Mouse (Mus musculus): ENCODE data around the gene Dync1h1. TPM values are rescaled to one million over a fixed set of nuclear protein-coding genes. Genes with fewer than 3 reads are reported as not detected.
"Not testable (repeated sequence)": the region's sequence is repeated elsewhere in the genome, so short reads cannot be mapped to it uniquely, and the experiment has no call there.

Gene Dync1h1
- total and polyA plus RNA-seq, 3 experiments, result 113 to 269 (median 176) TPM

DNA sequence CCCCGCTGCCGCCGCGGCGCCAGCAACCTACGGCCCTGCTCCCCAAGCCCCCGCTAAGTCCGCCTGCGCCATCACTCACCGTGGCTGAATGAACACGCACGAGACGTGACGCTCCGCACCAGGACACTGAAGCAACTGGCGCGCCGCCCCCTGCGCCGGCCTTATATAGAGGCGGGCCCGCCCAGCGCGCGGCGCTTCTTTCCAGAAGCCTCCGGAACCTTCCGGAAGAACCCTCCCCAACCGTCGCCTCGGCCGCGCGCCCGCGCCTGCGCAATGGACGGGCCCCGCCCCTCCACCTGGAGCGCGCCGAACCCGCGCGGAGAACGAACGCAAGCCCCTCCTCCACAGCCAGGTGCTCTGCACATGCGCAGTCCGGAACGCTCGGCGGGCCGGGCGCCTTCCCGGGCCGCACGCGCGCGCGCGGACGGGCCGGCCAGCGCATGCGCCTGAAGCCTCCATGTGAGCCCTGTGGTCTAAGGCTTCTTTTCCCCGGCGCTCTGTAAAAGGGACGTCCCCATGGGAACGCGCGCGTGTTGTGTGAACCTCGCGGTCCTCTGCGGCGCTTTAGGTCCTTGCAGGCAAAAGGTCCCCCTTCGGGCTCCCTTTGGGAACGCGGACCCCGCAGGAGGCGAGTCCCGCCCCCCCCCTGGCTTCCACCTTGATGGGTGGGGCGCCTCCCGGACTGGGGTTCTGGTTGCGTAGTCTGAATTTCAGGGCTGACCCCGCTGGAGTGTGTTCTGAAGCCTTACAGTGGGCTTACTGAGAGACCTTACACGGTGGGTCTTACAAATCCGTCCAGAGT is 95.1 kb downstream of the Dync1h1 start:
- DNase-seq, result peak; percentile 98

DNA sequence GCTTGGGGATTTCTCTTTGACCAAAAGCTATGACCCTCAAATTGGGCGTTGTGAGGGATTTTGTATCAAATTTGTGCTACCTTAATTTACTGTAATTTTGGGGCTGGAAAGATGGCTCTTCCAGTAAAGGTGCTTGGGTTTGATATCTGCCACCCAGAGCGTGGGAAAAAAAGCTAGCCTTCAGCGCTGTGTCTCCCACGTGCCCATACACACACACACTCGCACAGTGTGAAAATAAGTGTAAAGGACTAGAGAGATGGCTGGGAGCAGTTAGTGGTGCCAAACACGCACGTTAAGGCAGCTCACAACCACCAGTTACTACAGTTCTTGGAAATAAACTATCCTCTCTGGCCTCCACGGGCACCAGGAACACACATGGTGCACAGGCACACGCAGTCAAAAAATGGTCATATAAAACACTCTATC is 95.7 kb downstream of the Dync1h1 start:
- no peak for DNase-seq

DNA sequence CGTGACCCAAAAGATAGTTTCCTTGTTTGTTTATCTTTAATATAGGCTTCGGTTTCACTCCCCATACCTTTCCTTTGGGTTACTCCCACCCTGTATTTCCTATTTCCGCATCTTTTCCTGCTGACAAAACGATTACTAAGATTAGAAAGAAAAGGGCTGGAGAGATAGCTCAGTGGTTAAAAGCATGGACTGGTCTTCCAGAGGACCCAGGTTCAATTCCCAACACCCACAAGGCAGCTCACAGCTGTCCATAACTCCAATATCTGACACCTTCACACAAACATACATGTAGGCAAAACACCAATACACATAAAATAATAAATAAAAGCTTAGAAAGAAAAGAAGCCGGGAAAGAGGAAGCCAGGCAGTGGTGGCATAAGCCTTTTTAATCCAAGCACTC is 96.2 kb downstream of the Dync1h1 start:
- DNase-seq, result no peak

DNA sequence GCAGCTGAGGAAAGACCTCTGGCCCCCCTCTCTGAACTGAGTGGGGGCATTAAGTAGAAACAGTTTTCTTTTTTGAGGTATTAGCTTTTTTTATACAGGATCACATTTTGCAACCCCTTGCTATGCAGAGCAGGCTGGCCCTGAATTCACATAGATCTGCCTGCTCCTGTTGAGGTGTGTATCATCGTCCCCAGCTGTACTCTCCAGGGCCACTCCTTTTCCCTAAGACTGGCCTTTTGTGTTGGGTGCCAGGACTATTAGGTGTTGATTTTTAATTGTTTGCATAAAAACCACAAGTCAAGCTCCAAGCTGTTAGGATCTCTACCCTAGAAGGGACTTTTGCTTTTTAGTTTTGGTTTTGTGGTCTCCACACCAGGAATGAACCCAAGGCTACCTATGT is 96.8 kb downstream of the Dync1h1 start:
- no peak for DNase-seq

DNA sequence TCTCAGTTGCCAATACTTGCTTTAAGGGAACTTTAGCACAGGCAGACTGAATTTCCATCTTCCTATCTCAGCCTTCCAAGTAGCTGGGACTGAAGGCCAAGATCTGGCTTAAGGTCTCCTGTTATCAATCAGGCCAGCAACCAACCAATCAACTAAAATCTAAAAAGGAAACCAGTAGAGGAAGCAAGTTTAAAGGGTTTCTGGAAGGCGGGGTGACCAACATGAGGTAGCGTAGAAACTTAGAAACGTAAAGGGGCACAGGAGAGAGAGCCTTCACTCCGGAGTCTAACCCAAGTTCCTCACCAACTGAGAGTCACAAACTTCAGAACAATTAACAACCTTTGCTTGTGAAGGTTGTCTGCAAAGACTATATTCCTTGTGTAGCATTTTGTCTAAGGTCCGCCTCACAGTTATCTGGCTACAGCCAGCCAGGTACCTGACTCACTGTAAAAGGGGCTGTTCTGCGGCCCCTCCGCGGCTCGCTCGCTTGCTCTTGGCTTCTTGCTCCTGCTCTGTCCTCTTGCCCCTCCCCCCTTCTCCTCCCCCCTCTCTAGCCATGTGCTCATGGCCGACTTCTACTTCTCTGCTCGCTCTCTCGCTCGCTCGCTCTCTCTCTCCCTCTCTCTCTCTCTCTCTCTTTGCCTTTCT is 97.4 kb downstream of the Dync1h1 start:
- DNase-seq, result no peak

DNA sequence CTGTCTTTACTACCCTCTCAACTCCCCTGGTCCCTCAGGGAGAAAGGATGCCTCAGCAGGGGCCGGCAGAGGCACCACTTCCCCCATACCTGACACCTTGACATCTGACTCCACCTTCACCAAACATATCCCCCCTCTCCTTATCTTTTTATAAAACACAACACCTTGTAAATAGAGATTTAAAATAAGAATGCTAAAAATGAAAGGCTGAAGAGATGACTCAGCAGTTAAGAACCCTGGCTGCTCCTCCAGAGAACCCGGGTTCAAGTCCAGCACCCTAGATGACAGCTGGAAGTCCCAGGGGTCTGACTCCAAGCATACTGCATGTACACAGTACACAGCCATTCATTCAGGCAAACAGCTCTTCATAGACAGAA is 97.9 kb downstream of the Dync1h1 start:
- DNase-seq, result no peak

DNA sequence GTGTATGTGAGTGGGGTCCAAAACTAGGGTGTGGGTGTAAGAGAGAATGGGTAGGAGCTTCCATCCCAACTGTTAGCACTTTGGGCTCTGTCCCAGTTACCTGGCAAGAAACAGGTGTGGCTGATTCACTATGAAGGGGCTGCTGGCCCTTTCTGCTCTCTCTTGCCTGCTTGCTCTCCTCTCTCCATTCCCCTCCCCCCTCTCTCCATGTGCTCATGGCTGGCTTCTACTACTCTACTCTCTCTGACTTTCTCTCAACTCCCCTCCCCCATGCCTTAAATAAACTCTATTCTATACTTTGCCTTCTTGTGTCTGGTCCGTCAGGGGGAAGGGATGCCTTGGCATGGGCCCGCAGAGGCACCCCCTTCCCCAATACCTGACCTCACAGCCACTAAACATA is 99.5 kb downstream of the Dync1h1 start:
- no peak for DNase-seq

DNA sequence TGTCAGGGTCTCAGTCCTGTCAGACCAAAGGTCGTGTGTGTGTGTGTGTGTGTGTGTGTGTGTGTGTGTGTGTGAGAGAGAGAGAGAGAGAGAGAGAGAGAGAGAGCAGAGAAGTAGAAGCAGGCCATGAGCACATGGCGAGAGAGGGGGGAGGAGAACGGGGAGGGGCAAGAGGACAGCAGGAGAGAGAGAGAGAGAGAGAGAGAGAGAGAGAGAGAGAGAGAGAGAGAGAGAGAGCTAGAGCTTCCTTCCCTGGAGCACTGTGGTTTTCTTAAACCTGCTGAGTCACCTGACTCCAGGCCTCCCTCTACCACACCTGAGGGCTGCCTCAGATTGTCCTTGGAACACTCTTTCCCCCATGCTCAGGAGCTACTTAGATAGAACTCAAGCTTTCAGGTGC is 100.1 kb downstream of the Dync1h1 start:
- not testable (repeated sequence) for DNase-seq

DNA sequence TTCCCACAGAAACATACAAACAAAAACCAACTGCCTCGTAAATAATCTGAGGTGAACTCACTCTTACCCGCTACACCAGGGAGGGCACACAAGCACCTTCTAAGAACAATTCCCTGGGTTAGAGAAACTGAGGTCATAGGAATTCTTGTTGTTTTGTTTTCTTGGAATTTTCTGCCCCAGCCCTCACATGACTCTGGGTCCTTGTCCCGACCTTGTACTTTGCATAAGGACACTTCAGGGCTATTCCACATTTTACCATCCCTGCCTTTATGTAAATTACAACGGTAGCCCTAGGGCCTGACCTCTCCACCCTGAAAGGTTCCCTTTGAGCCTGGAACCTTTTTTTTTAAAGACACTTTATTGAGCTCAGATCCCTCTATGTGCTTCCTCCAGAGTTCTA is 101.3 kb downstream of the Dync1h1 start, which contains the start of gene Hsp90aa1:
Gene Hsp90aa1, minus strand, starts transcription at position 173 of the 400 bp plus-strand sequence.
- no peak for DNase-seq

DNA sequence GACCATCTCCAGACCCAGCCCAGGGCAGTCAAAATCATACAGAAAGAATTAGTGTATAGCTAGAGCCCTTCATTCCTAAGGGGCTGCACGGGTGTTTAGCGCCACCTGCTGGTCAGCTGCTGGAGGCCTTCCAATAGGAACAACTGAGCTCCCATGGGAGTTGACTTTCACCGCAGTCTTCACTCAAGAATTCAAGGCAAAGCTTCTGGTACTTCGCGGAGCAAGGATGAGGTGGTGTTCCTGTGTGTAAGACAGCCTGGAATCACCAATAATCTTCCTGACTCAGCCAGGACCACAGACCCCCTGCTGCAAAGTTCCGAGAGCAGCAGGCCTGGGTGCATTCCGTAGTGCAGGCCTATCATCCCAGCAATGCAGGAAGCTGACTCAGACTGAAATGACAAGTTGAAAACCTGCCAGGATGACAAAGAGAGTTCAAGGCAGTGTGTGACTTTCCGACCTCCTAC is 101.8 kb downstream of the Dync1h1 start:
- DNase-seq, result peak; percentile 93

DNA sequence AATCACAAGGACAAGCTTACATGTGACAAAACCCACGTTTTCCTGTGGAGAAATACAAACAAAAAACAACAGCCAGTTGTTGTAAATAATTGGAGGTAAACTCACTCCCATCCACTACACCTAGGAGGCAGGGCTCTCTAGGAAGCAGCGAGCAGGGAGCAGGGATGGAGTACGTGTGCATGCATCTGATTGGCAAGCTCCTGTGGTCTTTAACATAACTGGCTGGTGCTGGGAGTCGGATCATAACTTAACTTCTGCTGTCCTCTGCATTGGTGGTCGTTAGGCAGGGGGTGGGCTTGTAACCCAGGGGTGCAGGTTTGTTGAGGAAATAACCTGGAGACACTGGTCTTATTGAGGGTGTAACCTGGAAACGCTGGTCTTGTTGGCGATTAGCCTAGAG is 102.4 kb downstream of the Dync1h1 start:
- DNase-seq, result no peak

DNA sequence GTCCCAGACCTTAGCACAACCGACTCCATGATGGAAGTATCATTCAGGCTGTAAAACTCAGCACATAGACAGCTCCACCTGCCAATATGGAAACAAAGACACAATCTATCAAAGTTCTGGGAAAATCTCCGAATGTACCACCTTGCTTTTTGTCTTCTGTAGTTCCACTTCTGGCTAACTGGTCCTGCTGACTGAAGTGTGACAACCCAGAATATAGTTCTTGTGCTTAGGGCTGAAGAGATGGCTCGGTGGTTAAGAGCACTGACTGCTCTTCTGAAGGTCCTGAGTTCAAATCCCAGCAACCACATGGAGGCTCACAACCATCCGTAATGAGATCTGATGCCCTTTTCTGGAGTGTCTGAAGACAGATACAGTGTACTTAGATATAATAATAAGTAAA is 104.2 kb downstream of the Dync1h1 start:
- not testable (repeated sequence) for DNase-seq

DNA sequence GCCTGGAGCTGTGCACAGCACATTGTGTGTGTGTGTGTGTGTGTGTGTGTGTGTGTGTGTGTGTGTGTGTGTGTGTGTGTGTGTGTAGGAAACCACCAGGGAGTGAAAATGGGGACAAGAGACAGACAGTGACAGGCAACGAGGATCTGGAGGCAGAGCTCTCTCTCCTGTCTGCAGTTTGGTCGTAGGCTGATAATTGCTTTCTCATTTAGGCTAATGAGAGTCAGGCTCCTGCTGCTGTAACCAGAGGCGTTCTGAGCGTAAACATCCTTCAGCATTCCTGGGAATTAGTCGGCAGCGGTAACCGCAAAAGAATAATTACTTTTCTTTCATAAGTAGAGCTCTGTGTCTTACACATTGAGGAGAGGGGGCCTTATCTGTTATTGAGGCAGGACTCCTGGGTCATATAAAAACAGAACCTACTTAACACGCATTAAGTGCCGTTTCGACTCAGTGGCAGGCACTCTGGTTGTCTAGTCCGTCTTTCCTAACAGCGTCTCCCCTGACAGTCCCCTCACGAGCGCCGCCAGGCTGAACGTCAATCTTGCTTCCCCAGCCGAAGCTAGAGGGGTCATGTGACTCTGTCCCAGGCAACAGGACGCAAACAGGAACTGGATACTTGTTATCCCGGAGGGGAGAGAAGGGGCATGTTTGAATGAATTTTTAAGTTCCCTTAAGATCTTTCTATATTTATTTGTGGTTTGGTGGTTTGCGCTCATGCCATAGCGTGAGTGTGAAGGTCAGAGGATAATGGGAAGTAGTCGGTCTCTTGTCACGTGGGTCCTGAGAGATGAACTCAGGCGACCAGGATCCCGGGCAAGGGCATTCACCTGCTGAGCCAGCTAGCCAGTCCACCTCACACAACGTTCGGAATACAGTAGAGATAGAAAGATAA is 105.3 kb downstream of the Dync1h1 start:
- peak; percentile 82 for DNase-seq

DNA sequence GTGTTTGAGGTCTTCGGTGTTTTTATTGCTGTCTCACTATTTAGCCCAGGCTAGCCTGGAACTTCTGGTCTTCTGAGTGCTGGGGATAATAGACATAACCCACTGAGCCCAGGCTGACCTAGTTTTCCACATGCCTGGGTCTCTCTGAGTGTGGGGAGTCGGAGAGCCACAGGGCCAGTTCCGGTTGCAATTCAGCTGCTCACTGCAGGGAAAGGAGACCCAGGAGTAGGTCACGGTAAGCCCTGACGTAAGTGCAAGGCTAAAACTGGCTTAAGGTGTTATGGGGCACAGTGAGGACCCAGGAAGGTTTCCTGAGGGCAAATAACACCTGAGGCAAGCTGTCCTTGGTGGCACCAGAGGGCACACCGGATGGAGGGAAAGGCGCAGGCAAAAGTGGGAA is 106.2 kb downstream of the Dync1h1 start:
- no peak for DNase-seq

DNA sequence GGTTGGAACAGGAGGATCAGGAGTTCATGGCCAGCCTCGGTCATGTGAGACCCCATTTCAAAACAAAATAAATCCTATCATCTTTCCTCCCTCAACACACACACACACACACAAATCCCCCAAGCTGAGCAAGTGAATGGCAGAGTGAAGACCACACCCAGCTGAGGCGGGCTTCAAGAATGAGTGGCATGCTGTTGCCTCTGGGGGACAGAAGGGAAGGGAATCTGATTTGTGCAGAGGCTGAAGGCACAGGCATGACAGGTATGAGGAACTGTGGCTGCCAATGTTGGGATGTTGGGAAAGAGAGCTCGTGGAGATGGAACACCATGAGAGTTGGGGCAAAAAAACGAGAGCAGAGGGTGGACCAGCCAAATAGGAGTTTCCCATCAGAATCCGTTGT is 110.0 kb downstream of the Dync1h1 start:
- no peak for DNase-seq

DNA sequence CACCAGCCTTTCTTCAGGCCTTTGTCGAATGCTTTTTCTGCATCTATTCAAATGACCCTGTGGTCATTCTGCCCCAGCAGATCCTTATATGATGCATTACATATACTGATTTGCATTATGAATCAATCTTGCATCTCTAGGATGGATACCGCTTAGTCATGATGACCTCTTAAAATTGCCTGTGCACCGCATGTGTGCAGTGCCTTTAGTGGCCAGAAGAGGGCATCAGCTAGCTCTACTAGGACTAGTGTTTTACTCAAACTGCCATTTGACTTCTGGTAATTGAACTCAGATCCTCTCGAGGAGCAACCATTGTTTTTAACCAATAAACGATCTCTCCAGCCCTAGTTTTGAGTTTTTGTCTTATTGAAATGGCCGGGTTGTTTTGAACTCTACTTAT is 112.5 kb downstream of the Dync1h1 start:
- no peak for DNase-seq

DNA sequence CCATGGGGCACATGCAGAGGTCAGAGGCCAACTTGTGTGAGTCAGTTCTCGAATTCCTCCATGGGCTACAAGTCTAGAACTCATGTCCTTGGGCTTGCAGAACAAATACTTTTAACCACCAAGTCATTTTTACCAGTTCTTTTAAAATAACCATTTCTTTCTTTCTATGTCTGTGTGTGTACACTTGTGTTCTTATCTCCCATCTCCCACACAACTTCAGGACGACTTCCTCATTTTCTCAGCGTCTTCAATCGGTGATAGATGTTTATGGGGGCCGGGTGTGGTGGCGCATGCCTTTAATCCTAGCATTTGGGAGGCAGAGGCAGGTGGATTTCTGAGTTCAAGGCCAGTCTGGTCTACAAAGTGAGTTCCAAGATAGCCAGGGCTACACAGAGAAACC is 113.0 kb downstream of the Dync1h1 start:
- DNase-seq, result no peak

DNA sequence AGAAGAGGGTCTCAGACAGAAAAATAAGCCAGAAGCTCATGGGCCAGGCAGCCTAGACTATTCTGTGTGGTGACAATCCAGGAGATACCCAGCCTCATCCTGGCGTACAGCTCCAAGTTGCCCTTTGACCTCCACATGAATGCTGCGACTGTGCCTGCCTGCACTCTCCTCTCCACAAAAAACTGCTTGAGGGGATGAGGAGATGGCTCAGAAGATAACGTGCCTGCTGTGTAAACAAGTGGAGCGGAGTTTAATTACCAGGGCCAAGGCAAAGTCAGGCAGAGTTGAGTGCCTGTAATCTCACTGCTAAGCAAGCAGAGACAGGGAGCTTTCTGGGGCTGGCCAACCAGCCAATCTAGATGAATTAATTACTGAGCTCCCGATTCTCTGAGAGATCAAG is 114.8 kb downstream of the Dync1h1 start:
- DNase-seq, result no peak
